Mouse (Mus musculus) liver, embryonic 14.5 days (tissue): ENCODE measurements around the gene Nupr1l. TPM values are rescaled to one million over a fixed set of nuclear protein-coding genes. Genes with fewer than 3 reads are reported as not detected.

Experiments used
- ATAC-seq: fragments of 200-750 bp; cut with Nextera tagmentation; 2 replicates; pipeline ENCODE4 v1.8.0; 2017; ENCODE audit warnings: moderate number of reproducible peaks, mild to moderate bottlenecking, moderate library complexity; ENCODE audit not compliant: insufficient read depth
- DNase-seq, 3 experiments: peaks; one replicate each; pipeline ENCODE4 v3.0.0-alpha.2; 2012 to 2013; ENCODE audit warnings: low read depth in 3 of 3, low spot score in 3 of 3
- H3K27ac ChIP-seq: fragments of 300-500 bp; sonication (generic); 2 replicates; pipeline ENCODE4 v1.5.1; 2014; ENCODE audit warnings: moderate library complexity, mild to moderate bottlenecking, control low read depth, inconsistent platforms
- H3K27me3 ChIP-seq: fragments of 300-500 bp; sonication (generic); 2 replicates; pipeline ENCODE4 v1.6.1; 2014; ENCODE audit warnings: mild to moderate bottlenecking, low read length, moderate library complexity; ENCODE audit not compliant: control insufficient read depth, insufficient read depth
- H3K36me3 ChIP-seq: fragments of 300-500 bp; sonication (generic); replicated peaks from 2 replicates; pipeline ENCODE4 v1.6.1; 2014; ENCODE audit warnings: low read depth; ENCODE audit not compliant: control insufficient read depth, insufficient read depth
- H3K4me1 ChIP-seq, 2 experiments: fragments of 200-500 bp in 1 of 2; fragments of 300-500 bp in 1 of 2; sonication (generic) in 1 of 2; replicated peaks; 2 replicates each; pipeline ENCODE4 v1.6.1; 2012 to 2014; ENCODE audit warnings: antibody characterized with exemption in 1 of 2, inconsistent platforms in 1 of 2, low read length in 1 of 2; ENCODE audit not compliant: control insufficient read depth in 2 of 2, insufficient read depth in 2 of 2
- H3K4me2 ChIP-seq: fragments of 300-500 bp; sonication (generic); 2 replicates; pipeline ENCODE4 v1.6.1; 2014; ENCODE audit warnings: low read depth, mild to moderate bottlenecking, control low read depth, moderate library complexity
- H3K4me3 ChIP-seq, 2 experiments: fragments of 200-500 bp in 1 of 2; fragments of 300-500 bp in 1 of 2; sonication (generic) in 1 of 2; 2 replicates each; pipeline ENCODE4 v1.5.1; 2012 to 2014; ENCODE audit warnings: low read depth in 2 of 2, low read length in 2 of 2, mild to moderate bottlenecking in 2 of 2, control low read depth in 1 of 2, inconsistent platforms in 1 of 2, moderate library complexity in 1 of 2; ENCODE audit not compliant: insufficient read depth in 1 of 2
- H3K9ac ChIP-seq: fragments of 300-500 bp; sonication (generic); replicated peaks from 2 replicates; pipeline ENCODE4 v1.6.1; 2014; ENCODE audit warnings: mild to moderate bottlenecking, control low read depth, moderate library complexity
- H3K9me3 ChIP-seq: fragments of 300-500 bp; sonication (generic); 2 replicates; pipeline ENCODE4 v1.6.1; 2016; ENCODE audit warnings: low read length, mixed read lengths; ENCODE audit not compliant: control insufficient read depth
- CTCF ChIP-seq: IDR thresholded peaks from 2 replicates; pipeline ENCODE4 v1.5.1; 2016; ENCODE audit warnings: antibody characterized with exemption, low read depth, control low read depth
- EP300 ChIP-seq: IDR thresholded peaks from 2 replicates; pipeline ENCODE4 v1.6.1; 2016; ENCODE audit warnings: antibody characterized with exemption, low read depth
- WGBS: fragments of 180-500 bp; shearing (Covaris S2); extraction: QIAGEN DNeasy Blood & Tissue Kit; methylation state at CpG from one replicate; pipeline ENCODE4 v1.1.7; 2014; ENCODE audit not compliant: insufficient replicate concordance; 5-methylcytosine and 5-hydroxymethylcytosine counted together
- polyA plus RNA-seq, 2 experiments: library from polyadenylated mRNA; depleted of rRNA in 1 of 2; stranded (reverse) in 1 of 2; unstranded in 1 of 2; fragments of >200 nt; fragmentation: Nextera tagmentation in 1 of 2; extraction: Ambion mirVana in 1 of 2; gene quantifications; 2 replicates each; pipeline versions ENCODE4 v1.2.1 to v1.2.3; 2012 to 2014

The Nupr1l gene
- polyA plus RNA-seq, 2 experiments: 0.26 to 0.72 TPM

DNA sequence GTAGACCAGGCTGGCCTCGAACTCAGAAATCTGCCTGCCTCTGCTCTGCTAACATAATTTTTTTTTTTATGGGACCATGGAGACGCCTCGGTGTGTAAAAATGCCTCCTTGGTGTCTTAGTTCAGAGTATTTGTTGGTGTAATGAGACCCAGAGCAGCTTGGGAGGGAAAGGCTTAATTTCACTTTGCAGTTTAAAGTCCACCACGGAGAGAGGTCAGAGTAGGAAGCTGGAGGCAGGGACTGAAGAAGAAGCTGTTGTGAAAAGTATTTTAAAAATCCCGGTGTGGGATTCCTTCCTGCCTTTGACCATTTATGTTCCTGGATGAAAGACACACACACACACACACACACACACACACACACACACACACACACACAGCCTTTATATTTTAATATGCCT lies 17.6 kb downstream of the Nupr1l start:
- 62% methylated on average over 5 of the region's 5 CpGs for WGBS
- Histone ChIP-seq H3K4me2 (no peak overlapping the region), H3K36me3 (no peaks in the 10 kb centered on the region), H3K27me3 (no peaks in the 10 kb centered on the region), H3K4me3 (no peak overlapping the region), H3K9ac (no peak overlapping the region), H3K27ac (no peak overlapping the region), H3K9me3 (no peaks in the 10 kb centered on the region), H3K4me1 (peaks cover 0 to 6% of the 10 kb centered on the region in 2 experiments; a peak in 2 of 4 replicates)
- ATAC-seq (no peak), DNase-seq (no peak)
- TF ChIP-seq CTCF (no peak), EP300 (no peak)

DNA sequence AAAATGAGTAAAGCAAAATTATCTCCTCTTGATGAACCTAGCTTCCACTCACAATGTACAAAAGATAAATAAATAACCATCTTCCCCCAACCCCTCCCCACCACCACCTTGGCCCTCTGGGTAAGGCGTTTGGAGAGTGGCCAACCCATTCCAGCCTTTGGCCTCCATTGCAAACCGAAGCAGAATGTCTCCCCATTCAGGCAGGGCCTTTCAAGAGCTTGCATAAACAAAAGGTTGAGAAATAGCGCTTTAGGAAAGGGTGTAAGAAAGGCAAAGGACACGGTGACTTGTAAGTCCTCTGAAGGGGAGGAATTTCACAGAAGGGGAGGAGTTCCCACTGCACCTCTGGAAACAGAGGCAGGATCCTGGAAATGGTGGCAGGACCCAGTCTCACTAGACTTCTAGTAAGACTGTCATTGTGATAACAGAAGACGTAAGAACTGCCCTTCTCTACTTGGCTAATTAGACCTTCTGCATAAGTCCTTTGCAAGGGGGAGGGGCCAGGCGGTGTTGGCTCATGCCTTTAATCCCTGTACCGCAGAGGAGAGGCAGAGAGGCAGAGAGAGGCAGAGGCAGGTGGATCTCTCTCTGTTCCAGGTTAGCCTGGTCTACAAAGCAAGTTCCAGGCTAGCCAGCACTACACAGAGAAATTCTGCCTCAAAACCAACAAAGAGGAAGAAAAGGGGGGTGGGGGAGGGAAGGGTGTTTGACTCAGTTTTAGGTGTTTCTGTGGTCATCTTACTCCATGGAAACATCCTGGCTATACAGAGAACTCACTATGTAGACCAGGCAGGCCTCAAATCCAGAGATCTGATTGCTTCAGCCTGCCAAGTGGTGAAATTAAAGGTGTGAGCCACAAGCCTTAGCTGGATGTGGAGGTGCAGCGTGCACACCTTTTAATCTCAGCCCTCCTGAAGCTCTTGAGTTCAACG lies 21.9 kb downstream of the Nupr1l start:
- DNase-seq (no peak), ATAC-seq (no peak)

DNA sequence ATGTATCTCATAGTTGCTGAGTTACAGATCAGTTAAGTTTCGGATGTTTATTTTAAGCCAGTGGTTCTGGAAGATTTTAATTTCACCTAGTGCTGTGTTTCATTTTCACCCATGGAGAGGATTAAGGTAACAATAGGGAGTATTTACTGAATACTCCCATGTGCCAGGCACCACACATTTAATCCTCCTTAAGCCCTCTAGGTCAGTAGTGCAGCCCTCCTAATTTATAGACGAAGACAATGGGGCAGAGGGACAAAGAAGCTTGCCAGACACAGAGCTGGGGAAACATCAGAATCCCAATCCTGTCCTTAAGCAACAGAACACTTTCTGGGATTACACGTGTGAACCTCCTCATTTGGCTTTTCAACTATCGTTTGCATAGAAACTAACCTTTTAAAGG lies 28.6 kb downstream of the Nupr1l start:
- no peak overlapping the region for H3K4me3 ChIP-seq
- ATAC-seq: no peak
- H3K36me3 ChIP-seq: no peaks in the 10 kb centered on the region
- no peaks in the 10 kb centered on the region for H3K9me3 ChIP-seq
- WGBS: 57% methylated on average over 4 of the region's 4 CpGs
- H3K4me1 ChIP-seq: peaks cover 7 to 11% of the 10 kb centered on the region in 2 experiments; a peak in 3 of 4 replicates
- H3K27me3 ChIP-seq: no peaks in the 10 kb centered on the region
- H3K4me2 ChIP-seq: no peak overlapping the region
- no peak for TF ChIP-seq CTCF
- TF ChIP-seq EP300: no peak
- no peak overlapping the region for H3K9ac ChIP-seq
- no peak overlapping the region for H3K27ac ChIP-seq
- DNase-seq: no peak

More for the DNA sequence above, 21.9 kb downstream of the Nupr1l start:
- no peak overlapping the region for H3K9ac ChIP-seq
- H3K27ac ChIP-seq: no peak overlapping the region
- no peak overlapping the region for H3K4me2 ChIP-seq
- 44% methylated on average over 9 of the region's 9 CpGs for WGBS
- no peaks in the 10 kb centered on the region for H3K27me3 ChIP-seq
- no peaks in the 10 kb centered on the region for H3K9me3 ChIP-seq
- no peak overlapping the region for H3K4me3 ChIP-seq
- no peaks in the 10 kb centered on the region for H3K36me3 ChIP-seq
- H3K4me1 ChIP-seq: peaks cover 0 to 6% of the 10 kb centered on the region in 2 experiments; a peak in 2 of 4 replicates
- TF ChIP-seq EP300 (no peak), CTCF (no peak)

DNA sequence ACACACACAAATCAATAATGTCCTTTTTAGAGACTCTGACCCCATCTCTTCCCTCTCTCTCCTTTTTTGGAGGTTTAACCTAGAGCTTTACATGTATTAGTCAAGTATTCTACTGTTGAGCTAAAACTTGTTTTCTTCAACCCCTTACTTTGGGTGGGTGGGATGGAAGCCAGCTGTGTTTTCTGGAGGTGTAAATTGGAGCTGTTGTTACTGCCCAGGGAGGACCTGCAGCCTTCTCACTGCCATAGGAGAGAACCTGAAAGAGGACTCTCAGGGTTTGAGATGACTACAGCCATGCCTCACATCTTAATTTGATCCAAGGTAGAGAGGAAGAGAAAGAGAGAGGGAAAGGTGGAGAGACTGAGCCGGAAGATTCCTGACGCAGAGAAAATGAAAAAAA lies 31.9 kb downstream of the Nupr1l start:
- WGBS: 53% methylated on average over 2 of the region's 2 CpGs
- ATAC-seq: no peak
- no peaks in the 10 kb centered on the region for H3K27me3 ChIP-seq

DNA sequence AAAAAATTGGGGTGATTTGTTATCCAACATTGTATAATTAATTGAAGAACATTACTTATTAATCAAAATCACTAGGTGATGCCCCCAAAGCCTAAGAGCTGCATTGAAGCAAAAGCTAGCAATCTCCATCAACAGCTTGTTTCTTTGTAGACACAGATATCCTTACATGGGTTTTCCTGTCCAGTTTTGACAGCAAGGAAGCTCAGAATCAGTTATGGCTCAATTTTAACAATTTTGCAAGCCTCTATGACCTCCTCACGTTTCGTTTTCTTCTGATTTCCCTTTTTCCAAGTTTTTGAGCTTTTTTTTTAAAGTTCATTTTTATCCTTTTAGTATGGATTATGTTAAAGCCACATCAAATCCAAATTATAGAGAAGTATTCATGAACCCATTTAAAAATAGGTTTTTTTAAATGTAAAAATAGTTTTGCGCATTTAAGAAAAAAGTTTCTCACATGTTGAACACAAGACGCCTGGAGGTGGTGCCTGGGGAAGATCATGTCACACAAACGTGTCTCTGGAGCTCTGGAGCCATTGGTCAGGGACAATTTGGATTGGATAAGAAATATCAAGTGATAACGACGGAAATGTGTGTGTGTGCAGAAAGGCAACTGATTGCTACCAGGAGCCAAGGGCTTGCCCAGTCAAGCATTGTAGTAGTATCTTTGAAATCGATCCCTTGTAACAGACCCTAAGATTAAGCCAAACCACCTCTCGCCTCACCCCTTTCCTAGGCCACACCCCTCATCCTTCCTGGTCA lies 32.6 kb downstream of the Nupr1l start:
- H3K36me3 ChIP-seq: peaks cover 7% of the 10 kb centered on the region
- peak overlapping the region; percentile 64 for H3K4me2 ChIP-seq
- TF ChIP-seq CTCF: no peak
- no peak for TF ChIP-seq EP300
- peak overlapping the region; percentile 57 to 74 for H3K4me3 ChIP-seq
- peak overlapping the region; percentile 0 for H3K27ac ChIP-seq
- ATAC-seq (peak; percentile 20), DNase-seq (no peak)
- peaks cover 12 to 18% of the 10 kb centered on the region in 2 experiments for H3K4me1 ChIP-seq
- H3K9ac ChIP-seq: peak overlapping the region; percentile 36
- no peaks in the 10 kb centered on the region for H3K9me3 ChIP-seq
- H3K27me3 ChIP-seq: no peaks in the 10 kb centered on the region
- WGBS: 2% methylated on average over 9 of the region's 9 CpGs

More for the DNA sequence above, 31.9 kb downstream of the Nupr1l start:
- no peak overlapping the region for H3K9ac ChIP-seq
- peaks cover 12 to 18% of the 10 kb centered on the region in 2 experiments for H3K4me1 ChIP-seq
- peak overlapping the region; percentile 64 for H3K4me2 ChIP-seq
- H3K27ac ChIP-seq: no peak overlapping the region
- peaks cover 4% of the 10 kb centered on the region for H3K36me3 ChIP-seq
- no peaks in the 10 kb centered on the region for H3K9me3 ChIP-seq
- no peak for DNase-seq
- TF ChIP-seq EP300 (no peak), CTCF (no peak)
- no peak overlapping the region for H3K4me3 ChIP-seq
